Mouse (Mus musculus): Measurements from ENCODE around the gene Gjd2.

DNA sequence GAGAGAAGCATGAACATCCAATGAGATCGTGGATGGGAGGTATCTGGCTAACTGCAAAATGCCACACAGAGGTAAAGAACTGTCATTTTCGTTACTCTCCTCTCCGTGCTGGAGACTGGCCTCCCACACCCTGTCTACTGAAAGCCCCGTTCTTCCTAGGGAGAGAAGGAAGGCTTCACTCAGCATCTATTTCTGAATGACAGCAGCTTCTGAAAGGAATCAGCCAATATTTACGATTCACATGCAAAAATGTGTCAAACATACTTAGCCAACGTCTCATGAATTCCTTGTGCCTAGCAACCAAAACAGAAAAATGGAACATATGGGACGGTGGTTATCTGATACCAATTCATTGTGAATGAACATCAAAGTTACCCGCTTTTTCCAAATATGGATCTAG is 15.9 kb downstream of the Gjd2 start:
- no peak for TF ChIP-seq CTCF (IDR thresholded peaks at IDR 0.05; ENCODE audit: borderline replicate concordance, extremely low read depth, insufficient read depth, insufficient read length)
- no peak for TF ChIP-seq POLR2A (IDR thresholded peaks at IDR 0.05; ENCODE audit: borderline replicate concordance, extremely low read depth, insufficient read depth, insufficient read length, poor library complexity, severe bottlenecking)

Data from brain, embryonic 14.5 days (tissue).